11 mouse cellular contexts compared by ENCODE assay signal in the genomic region with DNA sequence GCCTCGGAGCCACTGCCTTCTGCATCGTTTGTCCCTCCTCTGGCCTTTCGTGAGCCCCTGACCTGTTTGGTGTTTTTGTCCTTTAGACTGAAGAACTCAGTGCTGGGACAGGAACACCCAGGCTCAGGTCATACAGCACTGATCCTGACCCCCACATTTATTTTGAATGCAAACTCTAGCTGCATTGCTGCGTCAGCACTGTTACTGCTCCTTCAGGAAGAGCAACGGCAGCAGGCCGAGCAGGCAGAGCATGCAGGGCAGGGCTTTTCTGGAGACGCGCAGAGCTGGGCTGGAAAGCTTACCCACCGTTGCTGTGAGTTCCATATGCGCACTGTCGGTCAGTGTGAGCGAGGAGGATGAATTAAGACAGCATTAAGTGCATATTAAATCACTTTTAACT.
DNase-seq lines count a peak whose midpoint lies in the region; ATAC-seq lines count a peak whose summit lies in the region.
"Had no signal": no experiment of that assay in that cellular context is flagged by ENCODE, and none has a peak within 500 bp of the region (broad histone marks: within the 10 kb centered on the region; RNA-seq: fewer than 3 reads in every experiment).

No protein-coding gene starts in this region.

- 62% methylated on average over 12 of the region's 12 CpGs for WGBS in forebrain, embryonic 15.5 days
- WGBS in forebrain, embryonic 10.5 days = 82% methylated on average over 12 of the region's 12 CpGs
- 65% methylated on average over 12 of the region's 12 CpGs for WGBS in intestine, embryonic 14.5 days
- WGBS in midbrain, embryonic 15.5 days = 46% methylated on average over 12 of the region's 12 CpGs

- no peaks in the 10 kb centered on the region for H3K27me3 ChIP-seq in forebrain, embryonic 15.5 days
- H3K27me3 ChIP-seq in forebrain, embryonic 10.5 days (ENCODE audit: poor library complexity, severe bottlenecking) = no peaks in the 10 kb centered on the region
- no peaks in the 10 kb centered on the region for H3K27me3 ChIP-seq in intestine, embryonic 14.5 days (replicated peaks; ENCODE audit: control insufficient read depth, insufficient read depth, low read length)
- no peaks in the 10 kb centered on the region for H3K27me3 ChIP-seq in midbrain, embryonic 15.5 days (replicated peaks)
- H3K27me3 ChIP-seq: embryonic facial prominence, embryonic 15.5 days; limb, embryonic 12.5 days had no signal

- H3K9me3 ChIP-seq in forebrain, embryonic 15.5 days = no peaks in the 10 kb centered on the region
- H3K9me3 ChIP-seq in forebrain, embryonic 10.5 days = no peaks in the 10 kb centered on the region
- H3K9me3 ChIP-seq in intestine, embryonic 14.5 days (ENCODE audit: control insufficient read depth, low read length) = no peaks in the 10 kb centered on the region
- H3K9me3 ChIP-seq in midbrain, embryonic 15.5 days = no peaks in the 10 kb centered on the region
- H3K9me3 ChIP-seq: embryonic facial prominence, embryonic 15.5 days; limb, embryonic 12.5 days had no signal

- intact Hi-C loops in left cerebral cortex, postnatal 25 days (cut with DNase I) = no loop called here

- H3K4me3 ChIP-seq in forebrain, embryonic 15.5 days = no peak overlapping the region
- no peak overlapping the region for H3K4me3 ChIP-seq in forebrain, embryonic 10.5 days
- no peak overlapping the region for H3K4me3 ChIP-seq in intestine, embryonic 14.5 days (ENCODE audit: low read depth, low read length)
- no peak overlapping the region for H3K4me3 ChIP-seq in midbrain, embryonic 15.5 days
- H3K4me3 ChIP-seq: embryonic facial prominence, embryonic 15.5 days; limb, embryonic 12.5 days had no signal

- no peak overlapping the region; the same call in 1 of the 2 replicates for H3K27ac ChIP-seq in forebrain, embryonic 15.5 days (replicated peaks)
- no peak overlapping the region for H3K27ac ChIP-seq in forebrain, embryonic 10.5 days
- no peak overlapping the region for H3K27ac ChIP-seq in intestine, embryonic 14.5 days (ENCODE audit: low read depth)
- H3K27ac ChIP-seq in midbrain, embryonic 15.5 days = peak overlapping the region; percentile 68
- H3K27ac ChIP-seq: embryonic facial prominence, embryonic 15.5 days; limb, embryonic 12.5 days had no signal

- ATAC-seq in forebrain, embryonic 15.5 days (replicated peaks) = 0 out of 2 replicates have a peak, but pooled peaks have one; percentile 34
- no peak; the same call in 1 of the 2 replicates for ATAC-seq in intestine, embryonic 14.5 days (replicated peaks; ENCODE audit: low FRiP score, low TSS enrichment, low read depth)
- ATAC-seq in midbrain, embryonic 15.5 days (replicated peaks) = peak; percentile 67

- no peak overlapping the region for H3K4me2 ChIP-seq in forebrain, embryonic 15.5 days (replicated peaks)
- no peak overlapping the region for H3K4me2 ChIP-seq in intestine, embryonic 14.5 days (ENCODE audit: low read length)
- 0 out of 2 replicates have a peak overlapping the region, but pooled peaks have one; percentile 8 for H3K4me2 ChIP-seq in midbrain, embryonic 15.5 days
- H3K4me2 ChIP-seq: embryonic facial prominence, embryonic 15.5 days; limb, embryonic 12.5 days had no signal

- no peak for DNase-seq in forebrain, embryonic 10.5 days (ENCODE audit: extremely low spot score, low spot score)
- DNase-seq in cerebellum, adult 11-12 months = peak; percentile 43
- DNase-seq in intestine, embryonic 14.5 days (ENCODE audit: low spot score) = peak; percentile 51
- DNase-seq in left cerebral cortex, postnatal 25 days (ENCODE audit: low spot score in 2 of 2) = no peak
- DNase-seq in Muller cell, postnatal 12 days (ENCODE audit: inconsistent ontology term) = no peak
- DNase-seq in adrenal gland, adult 18-20 months (ENCODE audit: low spot score in 2 of 2) = no peak
- DNase-seq: gastrocnemius, postnatal 25 days had no signal

- peaks cover 6% of the 10 kb centered on the region for H3K4me1 ChIP-seq in forebrain, embryonic 15.5 days
- peaks cover 16% of the 10 kb centered on the region for H3K4me1 ChIP-seq in forebrain, embryonic 10.5 days
- no peaks in the 10 kb centered on the region; the same call in 1 of the 2 replicates for H3K4me1 ChIP-seq in intestine, embryonic 14.5 days (replicated peaks; ENCODE audit: control insufficient read depth, insufficient read depth, low read length)
- H3K4me1 ChIP-seq in midbrain, embryonic 15.5 days = peaks cover 9% of the 10 kb centered on the region
- H3K4me1 ChIP-seq: embryonic facial prominence, embryonic 15.5 days had no signal

- H3K36me3 ChIP-seq in forebrain, embryonic 15.5 days = no peaks in the 10 kb centered on the region
- peaks cover 4% of the 10 kb centered on the region for H3K36me3 ChIP-seq in forebrain, embryonic 10.5 days (replicated peaks)
- H3K36me3 ChIP-seq in intestine, embryonic 14.5 days (ENCODE audit: control insufficient read depth, insufficient read depth, low read length) = no peaks in the 10 kb centered on the region
- H3K36me3 ChIP-seq in midbrain, embryonic 15.5 days (replicated peaks) = no peaks in the 10 kb centered on the region

- peak overlapping the region; percentile 10; the same call in 1 of the 2 replicates for H3K9ac ChIP-seq in forebrain, embryonic 15.5 days (replicated peaks)
- H3K9ac ChIP-seq in intestine, embryonic 14.5 days (ENCODE audit: low read length) = no peak overlapping the region
- no peak overlapping the region for H3K9ac ChIP-seq in midbrain, embryonic 15.5 days
- H3K9ac ChIP-seq: embryonic facial prominence, embryonic 15.5 days; limb, embryonic 12.5 days had no signal

Comparison
In these comparisons a context has a peak if more than half of its experiments do, and no peak if none do; other contexts are left out.
1. DNase-seq: peak in cerebellum, adult 11-12 months (single experiment) and intestine, embryonic 14.5 days (single experiment); none in forebrain, embryonic 10.5 days (single experiment), left cerebral cortex, postnatal 25 days (0 of 2), Muller cell, postnatal 12 days (single experiment) and adrenal gland, adult 18-20 months (0 of 2).